Mouse (Mus musculus) E14TG2a.4 (cell line): ENCODE data around the gene Birc2.

Experiments
- CTCF ChIP-seq: conservative IDR thresholded peaks from 2 replicates; pipeline ENCODE4 v1.5.1; 2014; ENCODE audit warnings: low read length
- NANOG ChIP-seq: IDR thresholded peaks from 2 replicates; pipeline ENCODE4 v1.6.1; 2014; ENCODE audit warnings: borderline replicate concordance, low read length, mixed read lengths

DNA sequence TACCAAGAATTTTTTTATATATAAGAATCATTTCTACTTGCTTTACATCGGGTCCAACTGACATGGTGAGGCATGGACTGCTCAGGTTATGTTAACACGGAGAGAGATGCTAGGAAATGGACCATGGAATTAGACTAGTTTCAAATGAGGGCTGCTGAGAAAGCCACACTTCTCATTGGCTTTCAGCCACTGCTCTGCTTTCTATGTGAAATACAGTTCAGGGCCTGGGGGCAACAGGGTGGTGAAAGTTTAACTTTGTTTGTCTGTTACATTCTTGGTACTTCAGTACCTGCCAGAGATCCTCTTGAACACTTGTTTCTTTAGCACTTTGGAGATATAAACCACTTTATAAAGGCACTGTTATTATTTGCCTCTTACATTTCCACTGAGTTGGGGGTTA lies 43.3 kb downstream of the Birc2 start:
- TF ChIP-seq CTCF (no peak), NANOG (no peak)
